Mouse (Mus musculus) small intestine, adult 2 months (tissue): ENCODE data around the gene Gm20708. TPM values are rescaled to one million over a fixed set of nuclear protein-coding genes. Genes with fewer than 3 reads are reported as not detected.

Experiments used
- H3K27ac ChIP-seq: fragments of 200-500 bp; 2 replicates; pipeline ENCODE4 v1.5.1; 2012; ENCODE audit warnings: low read depth, low read length, control low read depth, inconsistent platforms; ENCODE audit not compliant: insufficient read depth
- H3K27me3 ChIP-seq: fragments of 200-500 bp; 2 replicates; pipeline ENCODE4 v1.6.1; 2012; ENCODE audit warnings: mild to moderate bottlenecking, moderate library complexity, low read length, inconsistent platforms; ENCODE audit not compliant: control insufficient read depth, insufficient read depth
- H3K36me3 ChIP-seq: fragments of 200-500 bp; 2 replicates; pipeline ENCODE4 v1.6.1; 2012; ENCODE audit warnings: mild to moderate bottlenecking, low read length, control low read depth, inconsistent platforms; ENCODE audit not compliant: control insufficient read depth, insufficient read depth
- H3K4me1 ChIP-seq: fragments of 200-500 bp; 2 replicates; pipeline ENCODE4 v1.6.1; 2012; ENCODE audit warnings: low read length, inconsistent platforms, mixed read lengths; ENCODE audit not compliant: control insufficient read depth, insufficient read depth, insufficient read length
- H3K4me3 ChIP-seq: fragments of 200-500 bp; 2 replicates; pipeline ENCODE4 v1.5.1; 2012; ENCODE audit warnings: low read depth, mild to moderate bottlenecking, control low read depth, inconsistent platforms, low read length, moderate library complexity
- CTCF ChIP-seq: fragments of 200-500 bp; IDR thresholded peaks from 2 replicates; pipeline ENCODE4 v1.5.1; 2012; ENCODE audit warnings: low read depth, mild to moderate bottlenecking, control low read depth, inconsistent platforms, low read length, moderate library complexity, mixed read lengths; ENCODE audit not compliant: insufficient replicate concordance, insufficient read length; ENCODE audit errors: extremely low read depth
- POLR2A ChIP-seq: fragments of 200-500 bp; IDR thresholded peaks from 2 replicates; pipeline ENCODE4 v1.6.1; 2012; ENCODE audit warnings: low read depth, mild to moderate bottlenecking, control low read depth, inconsistent platforms, low read length, moderate library complexity
- WGBS: fragments of 180-500 bp; shearing (Covaris S2); methylation state at CpG from one replicate; pipeline ENCODE4 v1.1.7; 2018; 5-methylcytosine and 5-hydroxymethylcytosine counted together
- polyA plus RNA-seq: library from polyadenylated mRNA; depleted of rRNA; stranded (reverse); fragments of >200 nt; gene quantifications from 2 replicates; pipeline ENCODE4 v1.2.3, GENCODE M21; 2012; rRNA removed

Gm20708 gene
- polyA plus RNA-seq, 1 experiment = 0.06 TPM

- Histone ChIP-seq H3K4me1 (peaks cover 36% of the 10 kb centered on the region), H3K4me3 (no peak overlapping the region), H3K36me3 (no peaks in the 10 kb centered on the region), H3K27ac (peak overlapping the region; percentile 17; the same call in 1 of the 2 replicates), H3K27me3 (no peaks in the 10 kb centered on the region)
- TF ChIP-seq POLR2A = no peak
- no peak for TF ChIP-seq CTCF
- WGBS = 62% methylated on average over 1 of the region's 1 CpGs
Observed at GRCm38 (mm10) chr11:117882208-117882607, 72.7 kb downstream of the Gm20708 start.

GRCm38 (mm10) chr11:117886000-117886399 lies 76.5 kb downstream of the Gm20708 start:
- Histone ChIP-seq H3K27ac (no peak overlapping the region), H3K36me3 (no peaks in the 10 kb centered on the region), H3K4me1 (peaks cover 40% of the 10 kb centered on the region), H3K27me3 (peaks cover 3% of the 10 kb centered on the region; the same call in 1 of the 2 replicates), H3K4me3 (no peak overlapping the region)
- TF ChIP-seq POLR2A (no peak), CTCF (no peak)
- 65% methylated on average over 5 of the region's 5 CpGs for WGBS

GRCm38 (mm10) chr11:117888168-117888852 lies 78.8 kb downstream of the Gm20708 start:
- Histone ChIP-seq H3K4me1 (peaks cover 23% of the 10 kb centered on the region), H3K4me3 (no peak overlapping the region; the same call in 1 of the 2 replicates), H3K27me3 (peaks cover 3% of the 10 kb centered on the region; the same call in 1 of the 2 replicates), H3K27ac (no peak overlapping the region), H3K36me3 (no peaks in the 10 kb centered on the region)
- 25% methylated on average over 20 of the region's 20 CpGs for WGBS
- TF ChIP-seq CTCF (no peak), POLR2A (no peak)

DNA sequence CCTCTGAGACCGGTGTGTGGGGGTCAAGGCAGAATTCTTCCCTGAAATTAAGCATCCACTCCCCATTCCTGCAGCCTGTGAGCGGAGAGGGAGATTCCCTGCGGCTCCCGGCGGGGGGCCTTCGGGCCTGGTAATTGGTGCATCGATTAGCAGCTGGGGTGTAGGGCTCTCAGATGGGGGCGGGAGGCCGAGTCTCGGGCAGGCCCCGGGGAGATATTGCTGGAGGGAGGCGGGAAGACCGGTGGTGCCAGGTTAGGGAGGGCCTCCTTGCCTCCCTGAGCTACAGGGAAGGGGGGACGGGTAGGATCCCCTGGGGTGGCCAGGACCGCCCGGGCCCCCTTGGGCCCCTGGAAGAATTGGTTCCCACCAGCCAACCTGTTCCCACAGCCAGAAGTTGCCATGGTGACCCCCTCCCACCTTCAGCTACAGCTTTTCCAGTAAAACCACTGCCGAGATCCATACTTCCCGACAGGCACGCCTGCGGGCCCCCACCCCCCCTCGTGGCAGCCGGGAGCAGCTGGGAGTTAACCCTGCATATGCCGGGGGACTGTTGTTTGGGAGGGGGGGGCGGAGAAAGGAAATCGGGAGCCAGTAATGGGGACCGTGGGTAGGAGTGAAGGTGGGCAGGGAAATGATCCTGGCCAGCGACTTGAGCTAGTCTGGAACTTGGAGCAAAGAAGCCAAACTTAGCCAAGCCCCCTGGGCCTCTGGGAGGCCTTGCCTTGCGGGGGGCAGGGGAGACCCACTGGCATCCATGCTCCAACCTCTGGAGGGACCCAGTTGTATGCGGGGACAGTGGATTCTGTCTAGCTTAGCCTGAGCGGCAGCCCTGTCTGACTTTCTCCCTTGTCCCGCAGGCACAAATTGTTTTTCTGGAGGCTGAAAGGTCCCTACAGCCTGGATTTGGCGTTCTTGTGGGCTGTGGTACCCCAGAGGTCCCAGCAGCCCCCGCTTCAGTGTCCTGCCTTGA lies 79.7 kb downstream of the Gm20708 start:
- Histone ChIP-seq H3K4me3 (peak overlapping the region; percentile 18; the same call in 1 of the 2 replicates), H3K4me1 (peaks cover 23% of the 10 kb centered on the region), H3K27me3 (peaks cover 3% of the 10 kb centered on the region; the same call in 1 of the 2 replicates), H3K27ac (no peak overlapping the region), H3K36me3 (no peaks in the 10 kb centered on the region)
- no peak for TF ChIP-seq POLR2A
- no peak for TF ChIP-seq CTCF
- WGBS = 28% methylated on average over 32 of the region's 33 CpGs

Other genes with a start within 250 kb of the Gm20708 start
- 5.9 and 14.6 TPM in 2 replicates for gene Tnrc6c, start 155.4 kb upstream of the Gm20708 start, polyA plus RNA-seq
- gene Tmc8, start 27.6 kb upstream of the Gm20708 start, polyA plus RNA-seq = 34.3 and 59.6 TPM in 2 replicates
- 53.5 and 84.7 TPM in 2 replicates for gene Tmc6, start 27.5 kb upstream of the Gm20708 start, polyA plus RNA-seq
- gene 6030468B19Rik, start 12.0 kb upstream of the Gm20708 start, polyA plus RNA-seq = 0.09 and 0.47 TPM in 2 replicates
- 183 and 229 TPM in 2 replicates for gene Syngr2, start within 50 bp of the Gm20708 start, polyA plus RNA-seq
- 4.3 and 11.1 TPM in 2 replicates for gene Afmid, start 16.3 kb downstream of the Gm20708 start, polyA plus RNA-seq
- gene Tk1, start 16.4 kb downstream of the Gm20708 start, polyA plus RNA-seq = 22.8 and 52.2 TPM in 2 replicates
- gene Birc5, start 39.6 kb downstream of the Gm20708 start, polyA plus RNA-seq = 4.3 and 9.5 TPM in 2 replicates
- 0.11 TPM in 1 of 2 replicates, not detected in the other for gene Tmem235, start 51.1 kb downstream of the Gm20708 start, polyA plus RNA-seq
- 25.8 and 27.7 TPM in 2 replicates for gene Tha1, start 63.8 kb downstream of the Gm20708 start, polyA plus RNA-seq
- gene Socs3, start 160.4 kb downstream of the Gm20708 start, polyA plus RNA-seq = 27.2 and 47.2 TPM in 2 replicates
- gene Pgs1, start 176.6 kb downstream of the Gm20708 start, polyA plus RNA-seq = 19.8 and 35.0 TPM in 2 replicates